Mouse (Mus musculus) ES-E14 (cell line): ENCODE results near the gene Mitf. TPM values are rescaled to one million over a fixed set of nuclear protein-coding genes. Genes with fewer than 3 reads are reported as not detected.

Experiments used
- DNase-seq: peaks from one replicate; pipeline ENCODE4 v3.0.0-alpha.2; 2013; ENCODE audit warnings: low read depth, low spot score
- H3K27ac ChIP-seq: 2 replicates; pipeline ENCODE4 v1.5.1; 2012; ENCODE audit warnings: low read depth, mild to moderate bottlenecking, low read length, moderate library complexity, mixed read lengths; ENCODE audit not compliant: poor library complexity, insufficient read depth, severe bottlenecking
- H3K36me3 ChIP-seq: 2 replicates; pipeline ENCODE4 v1.6.1; 2012; ENCODE audit warnings: mild to moderate bottlenecking, low read length, moderate library complexity, mixed read lengths; ENCODE audit not compliant: control insufficient read depth, poor library complexity, insufficient read depth, severe bottlenecking
- H3K4me1 ChIP-seq, 2 experiments: fragments of 150-350 bp in 1 of 2; sonication (generic) in 1 of 2; 2 replicates each; pipeline ENCODE4 v1.6.1; 2012; ENCODE audit warnings: low read length in 2 of 2, mild to moderate bottlenecking in 1 of 2, mixed read lengths in 1 of 2; ENCODE audit not compliant: control insufficient read depth in 2 of 2, insufficient read depth in 2 of 2, poor library complexity in 1 of 2
- H3K4me3 ChIP-seq, 2 experiments: fragments of 150-350 bp in 1 of 2; sonication (generic) in 1 of 2; 2 replicates each; pipeline ENCODE4 v1.5.1; 2012; ENCODE audit warnings: low read length in 2 of 2, low read depth in 1 of 2, mild to moderate bottlenecking in 1 of 2, mixed read lengths in 1 of 2; ENCODE audit not compliant: insufficient read depth in 1 of 2, poor library complexity in 1 of 2, severe bottlenecking in 1 of 2
- H3K9ac ChIP-seq: 2 replicates; pipeline ENCODE4 v1.6.1; 2012; ENCODE audit warnings: low read depth, mild to moderate bottlenecking, low read length, mixed read lengths; ENCODE audit not compliant: poor library complexity, insufficient read depth, severe bottlenecking
- H3K9me3 ChIP-seq: fragments of 150-350 bp; sonication (generic); 2 replicates; pipeline ENCODE4 v1.6.1; 2012; ENCODE audit warnings: low read depth, mild to moderate bottlenecking, low read length; ENCODE audit not compliant: control insufficient read depth, insufficient read depth
- MAFK ChIP-seq: IDR thresholded peaks from 2 replicates; pipeline ENCODE4 v1.6.1; 2014; ENCODE audit warnings: mild to moderate bottlenecking, low read depth, low read length, inconsistent platforms; ENCODE audit not compliant: insufficient read depth
- ZNF384 ChIP-seq: IDR thresholded peaks from 2 replicates; pipeline ENCODE4 v1.6.1; 2012; ENCODE audit warnings: low read depth, low read length, inconsistent platforms
- in situ Hi-C, 2 experiments: fragments of 600-800 bp; cut with MboI; formaldehyde crosslinking; loops; one replicate each; pipeline ENCODE4 v1.15.1; 2025; ENCODE audit warnings: low sequenced_read_pairs in 2 of 2, inconsistent platforms in 1 of 2; ENCODE audit not compliant: unreplicated experiment in 2 of 2
- total RNA-seq: library from RNA; depleted of rRNA; stranded (reverse); fragments of 300-350 nt; gene quantifications from 2 replicates; pipeline ENCODE4 v1.2.3, GENCODE M21; 2012; rRNA removed

The Mitf gene
- total RNA-seq, 1 experiment: 9.3 TPM

DNA sequence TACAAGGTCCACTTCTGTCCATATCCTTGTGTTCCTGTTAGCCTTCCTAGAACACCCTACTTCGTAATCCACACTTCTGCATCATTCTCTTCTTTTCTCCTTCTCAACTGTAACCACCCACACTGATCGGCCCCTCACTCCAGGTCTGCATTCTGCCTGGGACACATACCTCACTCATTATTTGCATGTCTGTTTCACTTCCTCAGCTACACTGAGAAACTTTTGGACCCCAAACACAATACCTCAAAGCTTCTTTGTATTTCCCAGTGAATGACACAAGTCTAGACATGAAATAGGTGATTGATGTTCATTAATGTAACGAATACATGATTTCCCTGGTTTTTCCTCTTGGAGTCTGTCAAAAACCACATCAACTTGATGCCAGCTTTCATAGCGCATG, 259.6 kb downstream of the Mitf start:
- Histone ChIP-seq H3K4me1 (no peaks in the 10 kb centered on the region), H3K9ac (no peak overlapping the region), H3K36me3 (no peaks in the 10 kb centered on the region), H3K9me3 (no peaks in the 10 kb centered on the region), H3K4me3 (no peak overlapping the region), H3K27ac (no peak overlapping the region)
- DNase-seq: no peak
- in situ Hi-C loops: no loop called here
- TF ChIP-seq MAFK (no peak), ZNF384 (no peak)

Other genes with a start within 250 kb of the Mitf start
- gene Frmd4b, start 189.5 kb upstream of the Mitf start, total RNA-seq: 2.1 and 3.2 TPM in 2 replicates